Mouse (Mus musculus): ENCODE results near the gene Cela3a. TPM values are rescaled to one million over a fixed set of nuclear protein-coding genes. Genes with fewer than 3 reads are reported as not detected.
"Not testable (repeated sequence)": the region's sequence is repeated elsewhere in the genome, so short reads cannot be mapped to it uniquely, and the experiment has no call there.

The Cela3a gene
- polyA plus RNA-seq, 1 experiment from 2014 or later, result not detected

- not testable (repeated sequence) for H3K9me3 ChIP-seq (replicated peaks; ENCODE audit: control insufficient read depth, low read length, poor library complexity, severe bottlenecking); H3K36me3 ChIP-seq (ENCODE audit: control insufficient read depth, insufficient read depth, low read length); H3K9ac ChIP-seq (ENCODE audit: low read depth, low read length); H3K4me3 ChIP-seq (ENCODE audit: low read depth, low read length); H3K27ac ChIP-seq (ENCODE audit: low read length); H3K4me2 ChIP-seq (ENCODE audit: low read length); ATAC-seq; H3K27me3 ChIP-seq (ENCODE audit: control insufficient read depth, insufficient read depth, low read depth, low read length); H3K4me1 ChIP-seq (ENCODE audit: control insufficient read depth, insufficient read depth, low read length)
- 78% methylated on average over 10 of the region's 10 CpGs for WGBS
Measured at GRCm38 (mm10) chr4:137432700-137433550, 23.3 kb upstream of the Cela3a start.

- ATAC-seq, result no peak
- WGBS, result 97% methylated on average over 4 of the region's 4 CpGs
Measured at GRCm38 (mm10) chr4:137430502-137430901, 20.9 kb upstream of the Cela3a start, which contains the start of gene Cela3b. Gene Cela3b, minus strand, starts transcription at chr4:137430540.

GRCm38 (mm10) chr4:137417712-137418564, 8.3 kb upstream of the Cela3a start:
- Histone ChIP-seq H3K9me3 (replicated peaks; ENCODE audit: control insufficient read depth, low read length, poor library complexity, severe bottlenecking) (no peaks in the 10 kb centered on the region), H3K27me3 (ENCODE audit: control insufficient read depth, insufficient read depth, low read depth, low read length) (no peaks in the 10 kb centered on the region), H3K4me1 (ENCODE audit: control insufficient read depth, insufficient read depth, low read length) (no peaks in the 10 kb centered on the region), H3K4me2 (ENCODE audit: low read length) (no peak overlapping the region), H3K4me3 (ENCODE audit: low read depth, low read length) (no peak overlapping the region), H3K36me3 (ENCODE audit: control insufficient read depth, insufficient read depth, low read length) (no peaks in the 10 kb centered on the region), H3K27ac (ENCODE audit: low read length) (no peak overlapping the region), H3K9ac (ENCODE audit: low read depth, low read length) (no peak overlapping the region)
- WGBS, result 80% methylated on average over 11 of the region's 11 CpGs
- ATAC-seq, result no peak

More at GRCm38 (mm10) chr4:137430502-137430901, 20.9 kb upstream of the Cela3a start, which contains the start of gene Cela3b:
- no peaks in the 10 kb centered on the region for H3K9me3 ChIP-seq (replicated peaks; ENCODE audit: control insufficient read depth, low read length, poor library complexity, severe bottlenecking)
- H3K27me3 ChIP-seq (ENCODE audit: control insufficient read depth, insufficient read depth, low read depth, low read length), result no peaks in the 10 kb centered on the region
- H3K9ac ChIP-seq (ENCODE audit: low read depth, low read length), result no peak within 1 kb of the TSS
- no peaks in the 10 kb centered on the region for H3K4me1 ChIP-seq (ENCODE audit: control insufficient read depth, insufficient read depth, low read length)
- H3K4me3 ChIP-seq (ENCODE audit: low read depth, low read length), result no peak within 1 kb of the TSS
- no peaks in the 10 kb centered on the region for H3K36me3 ChIP-seq (ENCODE audit: control insufficient read depth, insufficient read depth, low read length)
- no peak within 1 kb of the TSS for H3K27ac ChIP-seq (ENCODE audit: low read length)
- no peak within 1 kb of the TSS for H3K4me2 ChIP-seq (ENCODE audit: low read length)

- Histone ChIP-seq H3K4me3 (ENCODE audit: low read depth, low read length) (no peak overlapping the region), H3K9me3 (replicated peaks; ENCODE audit: control insufficient read depth, low read length, poor library complexity, severe bottlenecking) (no peaks in the 10 kb centered on the region)
Measured at GRCm38 (mm10) chr4:137414936-137415335, 5.3 kb upstream of the Cela3a start.

GRCm38 (mm10) chr4:137412185-137412709, 2.7 kb upstream of the Cela3a start:
- H3K27me3 ChIP-seq (ENCODE audit: control insufficient read depth, insufficient read depth, low read depth, low read length); H3K4me1 ChIP-seq (ENCODE audit: control insufficient read depth, insufficient read depth, low read length); H3K4me2 ChIP-seq (ENCODE audit: low read length); H3K9ac ChIP-seq (ENCODE audit: low read depth, low read length); H3K27ac ChIP-seq (ENCODE audit: low read length); H3K9me3 ChIP-seq (replicated peaks; ENCODE audit: control insufficient read depth, low read length, poor library complexity, severe bottlenecking); ATAC-seq; H3K4me3 ChIP-seq (ENCODE audit: low read depth, low read length); H3K36me3 ChIP-seq (ENCODE audit: control insufficient read depth, insufficient read depth, low read length): not testable (repeated sequence)
- WGBS, result 85% methylated on average over 7 of the region's 7 CpGs

More at GRCm38 (mm10) chr4:137414936-137415335, 5.3 kb upstream of the Cela3a start:
- Histone ChIP-seq H3K9ac (ENCODE audit: low read depth, low read length) (no peak overlapping the region), H3K27me3 (ENCODE audit: control insufficient read depth, insufficient read depth, low read depth, low read length) (no peaks in the 10 kb centered on the region), H3K27ac (ENCODE audit: low read length) (no peak overlapping the region), H3K4me2 (ENCODE audit: low read length) (no peak overlapping the region), H3K36me3 (ENCODE audit: control insufficient read depth, insufficient read depth, low read length) (no peaks in the 10 kb centered on the region), H3K4me1 (ENCODE audit: control insufficient read depth, insufficient read depth, low read length) (no peaks in the 10 kb centered on the region)
- 56% methylated on average over 1 of the region's 1 CpGs for WGBS
- ATAC-seq, result no peak

- 95% methylated on average over 3 of the region's 3 CpGs for WGBS
- no peak overlapping the region for H3K27ac ChIP-seq (ENCODE audit: low read length)
- H3K9me3 ChIP-seq (replicated peaks; ENCODE audit: control insufficient read depth, low read length, poor library complexity, severe bottlenecking), result no peaks in the 10 kb centered on the region
- no peak overlapping the region for H3K9ac ChIP-seq (ENCODE audit: low read depth, low read length)
- no peaks in the 10 kb centered on the region for H3K36me3 ChIP-seq (ENCODE audit: control insufficient read depth, insufficient read depth, low read length)
- no peak for ATAC-seq
- H3K27me3 ChIP-seq (ENCODE audit: control insufficient read depth, insufficient read depth, low read depth, low read length), result no peaks in the 10 kb centered on the region
- H3K4me1 ChIP-seq (ENCODE audit: control insufficient read depth, insufficient read depth, low read length), result no peaks in the 10 kb centered on the region
- no peak overlapping the region for H3K4me3 ChIP-seq (ENCODE audit: low read depth, low read length)
- H3K4me2 ChIP-seq (ENCODE audit: low read length), result no peak overlapping the region
Measured at GRCm38 (mm10) chr4:137405571-137405970, 4.0 kb downstream of the Cela3a start.

GRCm38 (mm10) chr4:137396641-137397525, 12.7 kb downstream of the Cela3a start:
- H3K36me3 ChIP-seq (ENCODE audit: control insufficient read depth, insufficient read depth, low read length), result no peaks in the 10 kb centered on the region
- H3K4me2 ChIP-seq (ENCODE audit: low read length), result no peak overlapping the region
- H3K27me3 ChIP-seq (ENCODE audit: control insufficient read depth, insufficient read depth, low read depth, low read length), result no peaks in the 10 kb centered on the region
- no peak for ATAC-seq
- WGBS, result 82% methylated on average over 15 of the region's 15 CpGs
- no peak overlapping the region for H3K27ac ChIP-seq (ENCODE audit: low read length)
- H3K4me1 ChIP-seq (ENCODE audit: control insufficient read depth, insufficient read depth, low read length), result no peaks in the 10 kb centered on the region
- H3K9ac ChIP-seq (ENCODE audit: low read depth, low read length), result no peak overlapping the region
- no peak overlapping the region for H3K4me3 ChIP-seq (ENCODE audit: low read depth, low read length)
- H3K9me3 ChIP-seq (replicated peaks; ENCODE audit: control insufficient read depth, low read length, poor library complexity, severe bottlenecking), result no peaks in the 10 kb centered on the region

- no peak overlapping the region for H3K9ac ChIP-seq (ENCODE audit: low read depth, low read length)
- no peaks in the 10 kb centered on the region; the same call in 1 of the 2 replicates for H3K9me3 ChIP-seq (replicated peaks; ENCODE audit: control insufficient read depth, low read length, poor library complexity, severe bottlenecking)
- no peak overlapping the region for H3K4me2 ChIP-seq (ENCODE audit: low read length)
- 74% methylated on average over 9 of the region's 9 CpGs for WGBS
- no peak overlapping the region for H3K27ac ChIP-seq (ENCODE audit: low read length)
- no peaks in the 10 kb centered on the region for H3K36me3 ChIP-seq (ENCODE audit: control insufficient read depth, insufficient read depth, low read length)
- no peak overlapping the region for H3K4me3 ChIP-seq (ENCODE audit: low read depth, low read length)
- no peaks in the 10 kb centered on the region for H3K27me3 ChIP-seq (ENCODE audit: control insufficient read depth, insufficient read depth, low read depth, low read length)
- no peak for ATAC-seq
- H3K4me1 ChIP-seq (ENCODE audit: control insufficient read depth, insufficient read depth, low read length), result peaks cover 3% of the 10 kb centered on the region
Measured at GRCm38 (mm10) chr4:137393378-137394135, 16.0 kb downstream of the Cela3a start.

Measured in midbrain, embryonic 16.5 days (tissue).